Mouse (Mus musculus) 3134 (cell line): ENCODE results near the gene Fbxo34.
"Not testable (repeated sequence)": the region's sequence is repeated elsewhere in the genome, so short reads cannot be mapped to it uniquely, and the experiment has no call there.

Source experiments
- DNase-seq: peaks from one replicate; pipeline ENCODE4 v3.0.0-alpha.2; 2011; ENCODE audit warnings: low spot score; ENCODE audit not compliant: insufficient read length; ENCODE audit errors: extremely low read depth

Fbxo34 gene

DNA sequence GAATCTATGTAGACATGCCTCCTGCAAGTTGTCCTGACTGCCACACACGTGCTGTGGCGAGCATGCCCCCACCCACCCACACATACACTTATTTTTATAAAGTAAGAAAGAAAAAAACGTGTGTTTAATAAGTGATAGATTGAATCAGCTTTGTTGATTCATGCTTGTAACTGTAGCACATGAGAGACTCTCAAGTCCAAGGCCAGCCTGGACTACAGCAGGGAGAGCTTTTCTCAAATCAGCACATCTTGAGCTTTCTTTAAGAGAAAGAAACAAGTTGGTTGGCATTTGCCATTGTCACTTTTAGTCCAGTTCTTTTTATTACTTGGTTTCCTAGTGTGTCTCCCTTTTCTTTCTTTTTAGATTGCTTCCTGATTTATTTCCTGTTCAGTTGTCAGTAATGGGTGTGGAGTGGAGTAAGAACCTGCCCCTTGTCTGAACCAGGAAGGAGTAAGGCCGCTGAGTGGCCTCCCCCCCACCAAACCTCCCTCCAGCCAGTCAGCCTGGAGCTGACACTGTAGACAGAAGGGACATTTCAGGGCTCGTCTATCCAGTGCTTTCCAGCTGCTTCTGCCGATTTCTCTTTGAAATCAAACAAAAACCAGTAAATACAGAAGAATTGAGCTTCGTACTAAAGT lies 64.7 kb downstream of the Fbxo34 start:
- DNase-seq = no peak

- DNase-seq = no peak
These were observed 65.4 kb downstream of the Fbxo34 start for GRCm38 (mm10) chr14:47515636-47516035.

GRCm38 (mm10) chr14:47516755-47517154 lies 66.5 kb downstream of the Fbxo34 start:
- DNase-seq = no peak

- peak; percentile 76 for DNase-seq
These were observed 68.4 kb downstream of the Fbxo34 start for GRCm38 (mm10) chr14:47518619-47519018.

DNA sequence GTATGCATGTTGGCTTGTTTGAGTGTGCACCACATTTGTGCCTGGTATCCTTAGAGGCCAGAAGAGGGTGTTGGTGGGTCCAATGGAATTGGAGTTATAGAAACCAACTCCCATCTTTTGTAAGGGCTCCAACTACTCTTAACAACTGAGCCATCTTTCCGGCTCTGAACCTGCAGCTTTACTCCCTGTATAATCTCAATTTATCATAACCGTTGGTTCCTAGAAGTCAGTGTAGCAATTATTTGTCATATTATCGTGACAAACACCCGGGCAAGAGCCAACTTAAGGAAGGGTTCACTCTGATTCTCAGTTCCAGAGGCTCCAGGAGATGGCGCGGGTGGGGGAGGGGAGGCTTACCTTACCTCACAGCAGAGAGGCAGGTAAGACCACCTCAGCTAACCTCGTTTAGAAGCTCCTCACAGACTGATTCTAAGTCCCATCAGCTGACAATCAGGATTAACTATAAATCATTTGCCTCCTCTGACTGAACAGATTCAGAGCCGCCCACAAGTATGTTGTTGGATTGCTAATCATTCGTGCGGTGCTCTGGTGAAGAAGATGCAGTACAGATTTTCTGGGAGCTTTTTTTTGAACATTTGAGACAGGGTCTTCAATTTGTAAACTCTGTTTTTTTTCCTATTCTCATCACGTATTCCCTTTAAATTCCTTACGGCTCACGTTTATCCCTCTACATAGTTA lies 70.7 kb downstream of the Fbxo34 start:
- no peak for DNase-seq

DNA sequence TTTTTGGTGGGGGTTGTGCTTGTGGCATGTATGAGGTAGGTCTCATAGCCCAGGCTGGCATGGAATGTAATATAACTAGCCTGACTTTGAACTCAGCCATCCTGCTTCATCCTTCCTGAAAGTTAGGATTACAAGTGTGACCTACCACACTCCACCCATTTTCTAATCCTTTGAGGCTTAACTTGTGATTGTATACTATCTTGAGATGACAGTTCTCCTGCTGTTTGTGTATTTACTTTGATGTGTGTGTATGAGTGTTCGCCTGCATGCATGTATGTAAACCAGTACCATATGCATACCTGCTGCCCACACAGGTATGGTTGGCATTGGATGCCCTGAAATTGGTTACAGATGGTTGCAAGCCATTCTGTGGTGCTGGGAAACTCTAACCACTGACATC lies 71.4 kb downstream of the Fbxo34 start:
- no peak for DNase-seq

- no peak for DNase-seq
These were observed 72.1 kb downstream of the Fbxo34 start for GRCm38 (mm10) chr14:47522301-47522700.

DNA sequence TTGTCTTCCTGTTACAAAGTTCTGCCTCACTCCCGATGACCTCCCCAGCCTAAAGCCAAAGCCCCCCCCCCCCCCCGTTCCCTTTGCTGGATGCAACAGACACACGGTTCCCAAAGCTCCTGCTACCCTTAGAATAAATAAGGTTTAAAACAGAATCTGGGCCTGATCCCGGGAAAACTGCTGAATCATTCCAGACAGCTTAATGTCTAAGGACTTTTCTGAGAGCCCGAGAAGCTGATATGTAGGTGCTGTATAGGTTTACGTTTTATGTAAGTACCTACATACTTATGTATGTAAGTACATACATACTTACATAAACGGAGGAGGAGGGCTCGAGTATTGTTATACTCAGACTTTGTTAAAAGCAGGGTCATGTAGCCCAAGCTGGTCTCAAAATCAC lies 75.2 kb downstream of the Fbxo34 start:
- DNase-seq = no peak

- no peak for DNase-seq
These were observed 75.6 kb downstream of the Fbxo34 start for GRCm38 (mm10) chr14:47525861-47526260.

DNA sequence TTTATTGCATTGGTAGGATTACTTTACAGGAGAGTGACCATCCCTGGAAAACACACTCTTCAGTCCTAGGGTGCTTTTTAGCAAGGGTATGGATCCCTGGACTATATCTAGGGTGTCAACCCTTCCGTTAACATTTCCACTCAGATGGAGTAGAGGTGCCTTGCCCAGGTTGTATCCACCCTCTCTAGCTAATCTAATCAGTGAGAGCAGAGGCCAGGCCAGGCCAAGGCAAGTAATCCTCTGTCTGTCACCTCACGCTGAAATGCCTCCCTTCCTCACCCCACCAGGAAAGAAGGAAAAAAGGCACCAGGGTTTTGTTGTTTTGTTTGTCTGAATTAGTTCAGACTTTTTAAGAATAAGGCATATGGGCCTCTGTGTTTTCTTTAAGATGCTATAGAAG lies 77.6 kb downstream of the Fbxo34 start:
- no peak for DNase-seq

DNA sequence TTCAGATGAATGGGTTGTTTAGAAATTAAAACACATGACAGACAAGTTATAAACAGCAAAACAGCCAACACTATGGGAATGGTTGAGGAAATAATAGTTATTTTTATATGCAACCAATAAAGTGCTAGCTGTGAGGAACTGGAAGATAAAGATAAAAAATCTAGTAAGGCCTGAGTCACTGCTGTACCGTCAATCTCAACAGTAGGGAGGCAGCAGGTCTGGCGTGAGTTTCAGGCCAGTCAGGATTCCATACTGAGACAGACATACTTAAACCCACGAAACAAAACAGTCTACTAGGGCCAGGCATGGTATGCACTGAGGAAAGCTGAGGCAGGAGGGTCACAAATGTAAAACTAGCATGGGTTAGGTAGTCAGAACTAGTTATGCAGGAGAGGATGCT lies 78.1 kb downstream of the Fbxo34 start:
- no peak for DNase-seq

DNA sequence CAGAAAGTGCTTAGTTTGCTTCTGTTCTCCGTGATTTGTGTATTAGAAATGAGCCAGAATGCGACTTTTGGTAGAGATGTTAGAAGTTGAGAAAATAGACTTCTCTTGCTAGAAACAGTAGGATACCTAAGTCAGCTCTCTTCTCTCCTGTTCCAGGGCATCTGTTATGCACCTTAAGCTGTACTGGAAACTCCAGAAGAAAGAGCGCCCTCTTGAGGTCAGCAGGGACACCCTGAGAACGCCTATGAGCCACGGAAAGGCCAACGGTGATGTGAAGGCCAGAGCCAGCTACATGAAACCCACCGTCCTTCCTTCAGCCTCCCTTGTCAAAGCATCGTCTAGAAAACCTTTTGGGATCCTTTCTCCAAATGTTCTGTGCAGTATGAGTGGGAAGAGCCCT lies 78.8 kb downstream of the Fbxo34 start:
- no peak for DNase-seq

DNA sequence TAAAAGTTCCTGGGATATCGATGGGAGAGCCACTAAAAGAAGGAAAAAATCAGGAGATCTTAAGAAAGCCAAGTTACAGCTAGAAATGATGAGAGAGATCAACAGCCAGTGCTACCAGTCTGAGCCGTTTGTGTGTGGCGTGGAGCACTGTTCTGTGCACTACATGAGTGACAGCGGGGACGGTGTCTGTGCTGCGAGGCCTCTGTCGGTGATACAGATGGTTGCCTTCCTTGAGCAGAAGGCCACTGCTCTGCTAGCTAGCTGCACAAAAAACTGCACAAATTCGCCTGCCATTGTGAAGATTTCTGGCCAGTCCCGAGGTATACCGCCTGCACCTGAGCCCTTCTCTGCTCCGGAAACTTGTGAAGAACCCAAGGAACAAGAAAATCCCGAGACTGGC lies 79.4 kb downstream of the Fbxo34 start:
- DNase-seq = not testable (repeated sequence)

DNA sequence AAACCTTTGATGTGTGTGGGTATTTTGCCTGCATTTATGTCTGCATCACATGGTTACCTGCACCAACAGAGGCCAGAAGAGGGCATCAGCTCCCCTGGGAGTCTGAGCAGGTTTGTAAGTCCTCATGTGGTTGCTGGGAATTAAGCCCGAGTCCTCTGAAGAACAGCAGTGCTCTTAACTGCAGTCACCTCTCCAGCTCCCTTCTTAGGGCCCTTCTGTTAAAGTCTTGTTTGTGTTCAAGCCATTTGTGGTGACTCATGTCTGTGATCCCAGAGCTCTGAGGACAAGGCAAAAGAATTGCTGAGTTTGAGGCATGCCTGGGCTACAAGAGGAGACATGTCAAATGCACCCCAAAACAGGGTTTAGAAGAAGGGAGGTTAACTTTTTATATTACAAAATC lies 82.3 kb downstream of the Fbxo34 start:
- DNase-seq = peak; percentile 15

DNA sequence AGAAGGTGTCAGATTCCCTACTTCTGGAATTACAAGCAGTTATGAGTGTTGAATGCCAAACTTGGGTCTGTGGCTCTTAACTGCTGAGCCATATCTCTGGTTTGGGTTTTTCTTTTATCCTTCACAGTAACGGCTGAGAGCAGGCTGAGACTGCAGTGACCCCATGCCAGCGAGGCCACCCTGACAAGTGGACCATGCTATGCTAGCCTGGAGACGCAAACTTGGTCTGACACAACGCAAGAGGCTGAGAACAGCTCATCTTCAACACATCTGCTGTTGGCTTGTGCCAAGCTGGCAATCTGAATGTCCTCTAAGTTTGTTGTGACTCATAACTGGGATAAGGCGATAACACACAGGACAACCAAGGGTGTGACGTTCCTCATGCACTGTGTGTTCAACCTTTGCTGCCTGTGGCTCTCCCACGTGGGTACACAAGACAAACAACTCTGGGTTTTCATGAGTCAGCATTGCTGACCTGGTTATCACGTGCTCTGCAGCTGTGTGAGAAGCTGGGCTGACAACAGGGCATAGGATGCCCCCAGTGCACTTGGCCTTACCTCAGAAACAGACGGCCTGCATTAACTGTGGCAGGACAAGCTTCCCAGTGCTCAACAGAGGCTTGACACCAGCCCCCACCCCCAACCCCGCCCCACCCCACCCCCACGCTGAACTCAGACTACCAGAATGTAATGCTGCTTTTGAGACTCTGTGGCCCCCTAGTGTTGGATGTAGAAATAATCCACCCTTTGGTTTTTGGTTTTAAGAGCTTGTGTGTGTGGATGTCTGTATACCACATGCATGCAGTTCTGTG lies 83.3 kb downstream of the Fbxo34 start:
- peak; percentile 65 for DNase-seq

DNA sequence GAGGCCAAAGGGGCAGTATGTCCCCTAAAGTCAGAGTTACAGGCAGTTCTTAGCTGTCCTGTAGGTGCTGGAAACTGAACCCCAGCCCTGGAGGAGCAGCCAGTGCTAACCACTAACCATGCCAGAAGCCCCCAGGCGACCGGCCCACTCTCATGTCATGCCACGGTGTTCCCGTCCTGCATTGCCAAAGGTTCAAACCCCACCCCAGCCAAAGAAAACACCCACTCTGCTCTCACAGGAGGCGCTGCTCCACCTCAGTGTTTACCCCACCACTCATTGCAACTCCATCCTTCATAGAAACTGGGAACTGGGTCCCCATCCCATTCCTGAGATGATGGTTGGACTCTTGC lies 83.9 kb downstream of the Fbxo34 start:
- DNase-seq = peak; percentile 11

DNA sequence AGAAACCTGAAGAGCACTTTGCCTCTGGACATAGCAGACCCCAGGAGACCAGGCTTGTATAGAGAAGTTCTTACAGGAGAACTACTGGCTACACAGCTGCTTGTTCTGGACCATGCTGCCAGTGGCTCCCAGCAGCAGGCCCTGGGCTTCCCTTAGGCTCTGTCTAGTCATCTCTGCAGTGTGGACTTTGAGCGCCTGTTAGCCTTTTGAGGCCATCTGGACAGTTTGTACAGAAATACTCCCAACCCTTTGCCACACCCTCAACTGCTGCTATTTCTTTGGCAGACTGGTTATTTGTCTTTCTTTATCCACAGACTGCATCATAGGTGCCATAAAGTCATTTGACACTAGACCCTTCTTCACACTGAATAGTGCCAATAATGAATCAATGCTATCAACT lies 84.9 kb downstream of the Fbxo34 start:
- DNase-seq = no peak

DNA sequence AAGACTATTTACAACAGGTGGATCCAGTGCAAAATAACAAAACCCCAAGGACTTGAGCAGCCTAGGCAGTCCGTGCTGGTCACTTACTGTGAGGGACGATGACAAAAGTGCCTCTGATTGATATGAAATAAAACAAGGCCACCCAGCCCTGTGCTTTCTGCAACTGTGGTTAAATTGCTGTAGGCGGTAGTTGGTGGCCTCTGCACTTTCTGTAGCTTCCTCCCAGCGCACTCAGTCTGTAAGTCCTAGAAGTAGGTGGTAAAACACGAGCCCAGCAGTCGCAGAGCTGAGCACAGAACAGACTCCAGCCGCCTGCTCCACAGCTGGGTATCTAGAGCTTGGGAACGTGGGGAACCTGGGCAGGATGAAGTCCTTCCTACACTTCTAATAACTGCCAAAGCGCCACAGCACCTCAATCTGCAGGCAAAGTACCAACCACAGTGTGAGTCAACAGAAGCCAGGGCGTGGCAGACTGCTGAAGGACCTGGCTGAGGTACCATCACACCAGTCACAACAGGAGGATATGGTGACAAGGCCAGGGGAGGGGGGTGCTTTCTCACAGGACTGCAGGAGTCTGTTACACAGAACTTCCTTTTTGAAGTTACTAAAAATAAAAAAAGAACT lies 91.2 kb downstream of the Fbxo34 start:
- no peak for DNase-seq

DNA sequence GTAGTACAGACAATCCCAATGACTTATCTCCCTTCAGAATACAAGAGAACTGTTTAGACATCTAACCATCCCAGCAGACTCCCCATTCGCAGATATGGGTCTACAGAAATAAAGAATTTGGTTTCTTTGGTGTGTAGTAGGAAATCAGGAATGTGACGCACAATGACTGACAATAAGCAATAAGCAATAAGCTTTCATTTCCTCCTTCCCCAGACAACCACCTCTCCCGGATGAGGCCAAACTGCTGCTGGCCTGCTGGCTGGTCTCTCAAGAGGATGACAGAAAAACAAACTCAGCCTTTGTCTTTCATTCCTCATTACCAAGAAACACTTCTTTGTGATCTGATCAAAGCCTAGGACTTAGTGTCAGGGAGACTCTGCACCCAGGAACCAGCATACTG lies 92.1 kb downstream of the Fbxo34 start:
- no peak for DNase-seq

GRCm38 (mm10) chr14:47544286-47544685 lies 94.1 kb downstream of the Fbxo34 start:
- DNase-seq = no peak

DNA sequence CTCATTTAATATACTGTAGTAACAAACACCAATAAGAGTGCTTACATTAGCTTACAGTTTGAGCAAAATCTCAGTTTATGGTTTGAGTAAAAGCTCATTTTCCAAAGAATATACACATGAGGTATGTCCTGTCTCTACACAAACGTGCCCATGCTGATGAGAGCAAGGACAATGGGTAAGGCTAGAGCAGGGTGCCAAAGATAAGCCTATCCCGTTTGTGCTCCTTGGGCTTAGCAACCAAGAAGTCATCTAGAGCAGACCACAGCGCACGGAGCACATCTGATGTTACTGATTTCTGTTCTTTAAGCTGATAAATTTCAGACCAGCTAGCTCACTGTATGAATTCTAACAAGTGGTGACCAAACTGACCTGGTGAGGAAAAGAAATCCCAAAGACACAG lies 94.7 kb downstream of the Fbxo34 start:
- no peak for DNase-seq
